Mouse (Mus musculus): ENCODE measurements at regions not wholly inside any gene's neighbourhood (a gene's known extent, or its start where the extent isn't known, plus 50 kb on each side); places are given as distances from the start of the nearest gene placed in this dataset.

DNA sequence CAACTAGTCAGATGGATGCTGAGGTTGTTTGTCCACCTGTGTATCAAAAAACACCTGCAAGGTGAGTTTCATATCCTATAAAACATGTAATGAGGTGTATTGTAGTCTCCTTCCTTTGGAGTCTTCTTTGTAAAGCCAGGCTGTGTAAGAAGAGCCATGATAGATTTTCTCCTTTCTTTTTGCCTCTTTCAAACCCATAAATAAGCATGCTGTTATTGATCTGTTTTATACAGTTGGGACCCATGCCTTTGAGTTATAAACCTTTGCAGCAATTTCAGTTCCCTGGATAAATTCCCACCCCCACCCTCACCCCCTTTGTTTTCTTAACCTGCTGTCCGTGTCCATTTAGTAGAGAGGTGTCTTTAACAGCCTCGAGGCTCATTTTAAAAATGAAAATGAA lies 131.0 kb upstream of the Rgs17 start:
- DNase-seq (ENCODE audit: low read depth, low spot score): no peak

DNA sequence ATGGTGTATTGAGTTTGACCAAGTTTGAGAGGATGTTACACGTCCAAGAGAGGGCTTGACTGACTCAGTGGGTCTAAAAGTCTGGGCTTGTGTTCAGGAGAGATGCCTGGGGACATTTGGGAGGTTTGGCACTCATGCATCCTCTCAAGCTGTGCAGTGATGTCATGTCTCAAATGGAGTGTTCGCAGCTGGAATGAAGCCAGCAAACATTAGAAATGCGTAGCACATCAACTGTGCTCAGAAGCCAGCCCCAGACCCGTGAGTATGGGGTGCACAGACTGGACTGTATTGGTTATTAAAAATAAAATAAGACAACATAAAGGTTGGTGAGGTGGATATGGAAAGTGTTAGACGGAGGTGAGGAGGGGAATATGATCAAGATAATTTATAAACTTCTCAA lies 121.2 kb upstream of the Rgs17 start:
- DNase-seq (ENCODE audit: low read depth, low spot score): no peak

DNA sequence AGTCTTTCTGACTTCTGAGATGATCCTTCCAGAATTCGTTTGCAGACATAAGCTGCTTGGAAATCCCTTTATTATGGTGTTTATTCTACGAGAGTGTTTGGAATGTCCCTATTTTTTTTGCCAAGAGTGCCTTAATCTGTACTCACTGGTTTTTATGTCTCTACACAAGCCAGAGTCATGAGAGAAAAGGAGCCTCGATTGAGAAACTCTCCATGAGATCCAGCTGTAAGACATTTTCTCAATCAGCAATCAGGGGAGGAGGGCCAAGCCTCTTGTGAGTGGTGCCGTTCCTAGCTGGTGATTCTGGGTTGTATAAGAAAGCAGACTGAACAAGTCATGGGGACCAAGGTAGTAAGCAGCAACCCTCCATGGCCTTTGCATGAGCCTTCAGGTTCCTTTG lies 117.6 kb upstream of the Rgs17 start:
- DNase-seq (ENCODE audit: low read depth, low spot score): no peak

DNA sequence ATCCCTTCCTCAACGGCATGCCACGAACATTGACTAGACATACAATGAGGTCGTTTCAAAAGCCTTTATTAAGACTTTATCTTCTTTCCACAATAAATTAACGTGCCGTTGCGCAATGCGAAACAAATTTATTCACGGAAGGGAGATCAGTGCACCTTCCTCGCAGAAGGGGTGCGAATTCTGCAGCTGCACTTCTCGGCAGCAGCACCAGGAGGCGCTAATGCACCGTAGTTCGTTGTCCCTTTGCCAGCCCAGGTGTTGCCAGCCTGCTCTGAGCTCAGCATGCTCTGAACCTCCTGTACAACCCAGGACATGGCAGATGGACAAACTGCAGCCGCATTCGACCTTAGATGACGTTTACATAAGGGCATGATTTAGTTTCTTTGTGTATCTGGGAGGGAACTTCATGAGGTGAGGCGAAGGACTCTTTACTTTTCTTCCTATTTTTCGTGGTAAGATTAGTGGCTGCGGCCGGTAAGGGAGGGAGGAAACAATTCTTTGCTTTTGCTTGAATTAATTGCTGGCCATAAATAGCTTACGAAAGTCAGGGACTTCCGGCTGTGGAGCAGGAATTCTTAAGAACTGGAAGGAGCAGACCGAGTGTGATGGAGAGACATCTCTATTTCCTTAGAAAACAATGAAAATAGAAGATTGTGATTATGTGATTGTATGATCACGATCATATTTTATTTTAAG lies 113.7 kb upstream of the Rgs17 start:
- DNase-seq (ENCODE audit: low read depth, low spot score): peak; percentile 28

DNA sequence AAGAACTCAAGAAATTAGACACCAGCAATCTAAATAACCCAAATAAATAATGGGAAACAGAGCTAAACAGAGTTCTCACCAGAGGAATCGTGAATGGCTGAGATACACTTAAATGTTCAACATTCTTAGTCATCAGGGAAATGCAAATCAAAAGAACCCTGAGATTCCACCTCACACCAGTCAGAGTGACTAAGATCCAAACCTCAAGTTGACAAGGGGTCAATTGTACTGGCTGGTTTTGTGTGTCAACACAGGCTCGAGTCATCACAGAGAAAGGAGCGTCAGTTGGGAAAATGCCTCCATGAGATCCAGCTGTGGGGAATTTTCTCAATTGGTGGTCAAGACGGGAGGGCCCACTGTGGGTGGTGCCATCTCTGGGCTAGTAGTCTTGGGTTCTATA lies 110.3 kb upstream of the Rgs17 start:
- DNase-seq (ENCODE audit: low read depth, low spot score): no peak

DNA sequence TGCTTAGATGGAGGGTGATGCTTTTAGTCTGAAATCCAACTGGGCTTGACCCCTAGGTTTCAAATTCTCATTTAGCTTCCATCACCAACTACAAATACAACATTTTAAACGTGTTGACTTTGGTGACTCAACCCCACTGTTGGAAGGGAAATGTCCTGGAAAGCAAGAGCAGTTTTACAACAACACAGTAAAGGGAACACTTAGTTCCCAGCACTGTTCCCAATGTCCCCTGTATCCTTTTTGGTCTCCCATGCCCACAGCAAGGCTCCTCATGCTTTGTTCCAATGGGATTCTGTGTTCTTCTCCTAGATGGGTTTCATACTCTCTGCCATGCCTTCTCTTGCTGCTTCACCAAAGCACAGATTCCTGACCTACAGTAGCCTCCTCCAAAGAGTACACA lies 105.4 kb upstream of the Rgs17 start:
- no peak for DNase-seq (ENCODE audit: low read depth, low spot score)

DNA sequence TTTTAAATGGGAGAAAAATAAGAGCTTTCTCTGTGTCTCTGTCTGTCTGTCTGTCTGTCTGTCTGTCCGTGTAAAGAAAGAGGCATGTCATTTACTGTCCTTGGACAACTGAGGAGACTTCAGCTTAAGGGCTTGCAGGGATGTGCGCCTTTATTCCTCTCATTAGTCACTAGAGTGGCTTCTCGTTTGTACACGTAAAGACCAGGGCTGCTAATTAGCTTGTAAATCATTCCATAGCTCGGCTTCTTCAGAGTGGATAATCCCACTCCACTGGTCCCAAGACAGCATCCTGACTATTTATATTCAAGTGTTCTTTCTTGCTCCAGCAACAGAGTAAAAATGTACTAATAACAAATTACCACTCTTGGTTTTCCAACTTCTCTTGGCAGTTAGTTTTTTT lies 104.1 kb upstream of the Rgs17 start:
- no peak for DNase-seq (ENCODE audit: low read depth, low spot score)

DNA sequence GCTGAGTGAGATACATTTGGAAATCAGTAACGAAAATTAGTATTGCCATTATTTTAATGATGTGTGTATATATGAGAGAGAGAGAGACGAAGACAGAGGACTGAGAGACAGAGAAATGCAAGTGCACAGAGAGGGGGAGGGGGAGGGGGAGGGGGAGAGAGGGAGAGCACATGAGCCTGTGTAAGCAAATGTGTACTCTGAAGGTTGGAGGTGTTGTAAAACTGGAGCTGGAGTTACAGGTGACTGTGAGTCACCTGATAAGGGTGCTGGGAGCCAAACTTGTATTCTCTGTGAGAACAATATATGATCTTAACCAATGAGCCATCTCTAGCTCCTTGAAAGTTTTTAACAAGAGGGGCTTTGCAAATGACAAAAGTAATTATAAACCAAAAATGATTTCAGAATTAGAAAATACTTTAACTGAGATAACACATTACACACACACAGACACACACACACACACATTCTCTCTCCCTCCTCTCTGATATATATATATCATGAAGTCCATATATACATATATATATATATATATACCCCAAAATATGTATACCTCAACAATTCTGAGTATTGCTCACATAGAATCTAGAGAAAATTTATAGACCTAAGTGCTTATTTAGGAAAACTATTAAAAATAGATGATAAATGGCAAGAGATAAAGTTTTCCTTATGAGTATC lies 100.5 kb upstream of the Rgs17 start:
- no peak for DNase-seq (ENCODE audit: low read depth, low spot score)

DNA sequence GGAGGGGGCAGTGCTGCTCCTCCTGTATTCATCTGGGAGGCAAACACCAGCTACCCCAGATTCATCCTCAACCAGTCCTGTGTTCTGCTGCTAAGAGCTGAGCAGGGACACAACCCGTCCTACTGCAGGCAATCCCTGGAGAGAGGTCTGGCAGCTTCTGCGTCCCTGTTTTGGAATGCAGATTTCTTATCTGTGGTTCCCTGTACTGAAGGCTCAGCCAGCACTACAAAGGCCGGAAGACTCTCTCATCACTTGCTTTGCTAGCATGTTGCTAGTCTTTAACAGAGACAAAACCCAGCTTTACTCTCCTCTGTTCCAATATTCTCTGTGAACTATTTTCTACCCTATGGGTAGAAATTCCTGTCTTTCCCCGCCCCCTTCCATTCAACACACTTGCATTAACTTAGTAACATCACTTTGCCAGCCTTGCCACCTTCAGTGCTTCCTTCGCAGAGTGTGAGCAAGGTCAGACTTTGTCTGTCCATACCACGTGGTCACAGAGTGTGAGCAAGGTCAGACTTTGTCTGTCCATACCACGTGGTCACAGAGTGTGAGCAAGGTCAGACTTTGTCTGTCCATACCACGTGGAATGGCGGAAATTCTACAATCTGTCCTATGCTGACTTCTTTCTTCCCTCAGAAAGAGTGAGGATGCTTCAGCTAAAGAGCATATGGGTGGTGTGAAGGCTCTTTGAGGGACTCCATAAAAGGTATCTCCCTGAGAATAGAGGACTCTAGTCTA lies 98.9 kb upstream of the Rgs17 start:
- DNase-seq (ENCODE audit: low read depth, low spot score): no peak

DNA sequence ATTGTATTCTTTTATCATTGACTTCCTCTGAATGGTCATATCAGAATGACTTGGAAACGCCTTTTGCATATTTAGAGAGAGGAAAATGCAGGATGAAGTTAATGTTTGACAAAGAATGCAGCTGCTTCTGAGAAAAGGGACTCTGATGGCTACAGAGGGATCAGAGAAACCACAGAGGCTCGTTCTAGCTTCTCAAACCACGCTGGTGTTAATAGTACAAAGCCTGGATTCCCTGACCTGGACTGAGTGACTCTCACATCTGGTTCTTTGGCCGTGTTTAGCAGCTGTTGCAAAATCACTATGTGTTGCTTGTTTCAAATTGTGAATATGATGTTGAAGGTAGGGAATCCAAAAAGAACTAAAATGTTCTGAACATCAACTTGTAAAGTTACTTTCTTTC lies 91.5 kb upstream of the Rgs17 start:
- DNase-seq (ENCODE audit: low read depth, low spot score): no peak

DNA sequence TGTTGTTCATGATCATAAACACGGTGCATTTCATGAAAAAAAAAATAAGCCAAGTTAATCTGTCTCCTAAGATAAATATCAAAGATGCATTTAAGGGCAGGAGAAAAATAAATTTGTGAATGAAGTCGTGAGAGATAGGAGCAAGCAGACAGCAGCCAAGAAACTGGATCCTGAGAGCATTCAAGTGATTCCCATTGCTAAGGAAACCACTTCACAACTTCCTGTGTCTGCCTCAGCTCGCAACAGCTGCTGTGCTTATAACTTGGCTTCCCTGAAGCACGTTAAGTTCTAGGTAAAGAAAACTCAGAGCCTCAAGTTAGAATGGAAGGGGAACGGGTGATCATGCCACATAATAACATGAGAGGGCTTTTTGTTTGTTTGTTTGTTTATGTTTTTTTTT lies 89.3 kb upstream of the Rgs17 start:
- DNase-seq (ENCODE audit: low read depth, low spot score): no peak

DNA sequence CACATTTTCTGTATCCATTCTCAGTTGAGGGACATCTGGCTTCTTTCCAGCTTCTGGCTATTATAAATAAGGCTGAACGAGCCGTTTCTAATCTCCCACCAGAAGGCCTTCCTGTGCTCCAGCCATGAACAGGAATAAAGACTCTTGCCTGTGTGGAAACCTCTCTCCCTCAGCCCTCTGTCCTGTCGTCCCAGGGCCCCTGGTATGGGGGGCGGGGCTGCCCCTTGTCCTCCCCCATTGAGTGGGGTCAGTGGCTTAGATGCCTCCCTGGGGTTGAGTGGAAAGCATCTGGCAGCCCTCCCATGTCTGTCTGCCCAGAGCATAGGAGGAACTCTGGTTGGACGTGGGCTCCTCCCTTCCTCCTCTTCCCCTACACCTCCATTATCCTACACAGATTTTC lies 88.8 kb upstream of the Rgs17 start:
- DNase-seq (ENCODE audit: low read depth, low spot score): no peak

DNA sequence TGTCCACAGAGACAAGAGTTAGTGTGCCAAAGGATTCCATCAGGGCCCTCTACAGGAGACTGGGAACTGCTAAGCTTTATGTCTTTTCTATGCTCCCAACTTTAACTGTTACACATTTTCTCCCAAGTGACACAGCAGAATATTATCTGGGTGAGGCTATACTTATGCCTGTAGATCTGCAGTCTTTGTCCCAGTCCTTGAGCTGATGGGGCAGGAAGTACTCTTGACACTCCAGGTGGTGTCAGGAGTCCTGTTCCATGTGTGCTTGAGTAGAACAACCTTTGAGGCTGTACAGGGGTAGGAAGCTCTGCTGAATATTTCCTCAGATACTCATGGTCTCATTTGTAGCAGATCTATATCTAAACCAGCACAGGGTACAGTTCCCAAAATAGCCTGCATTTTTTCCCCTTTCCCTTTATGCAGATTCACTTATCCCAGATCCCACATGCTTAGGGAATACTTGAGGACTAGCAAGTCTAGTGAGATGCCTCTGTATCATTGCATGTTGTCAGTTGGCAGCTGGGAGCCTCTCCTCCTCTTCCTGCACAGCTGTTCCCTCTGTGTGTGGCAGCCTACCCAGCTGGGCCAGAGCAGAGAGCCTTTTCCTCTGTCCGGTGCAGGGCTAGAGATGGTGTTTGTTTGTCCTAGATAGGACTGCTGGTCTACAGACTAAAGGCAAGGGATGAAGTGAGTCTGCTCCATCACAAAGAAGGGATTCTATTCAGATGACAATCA lies 85.2 kb upstream of the Rgs17 start:
- no peak for DNase-seq (ENCODE audit: low read depth, low spot score)

DNA sequence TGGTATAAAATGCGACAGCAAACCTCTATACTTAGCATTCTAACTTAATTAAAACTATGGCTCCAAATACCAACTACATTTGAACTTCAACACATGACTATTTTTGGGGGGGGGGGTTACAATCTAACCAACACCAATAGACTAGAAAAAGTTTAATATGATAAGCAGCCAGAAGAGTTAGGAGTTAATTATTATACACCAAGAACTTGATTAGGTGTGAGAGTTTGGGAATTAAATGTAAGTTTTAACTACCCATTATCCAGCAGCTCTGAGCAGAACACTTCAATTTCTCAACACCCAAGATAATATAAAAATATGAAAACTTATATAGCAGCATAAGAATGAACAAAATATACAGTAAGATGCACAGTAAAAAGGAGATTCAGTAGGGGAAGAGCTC lies 59.2 kb upstream of the Rgs17 start:
- DNase-seq (ENCODE audit: low read depth, low spot score): no peak

DNA sequence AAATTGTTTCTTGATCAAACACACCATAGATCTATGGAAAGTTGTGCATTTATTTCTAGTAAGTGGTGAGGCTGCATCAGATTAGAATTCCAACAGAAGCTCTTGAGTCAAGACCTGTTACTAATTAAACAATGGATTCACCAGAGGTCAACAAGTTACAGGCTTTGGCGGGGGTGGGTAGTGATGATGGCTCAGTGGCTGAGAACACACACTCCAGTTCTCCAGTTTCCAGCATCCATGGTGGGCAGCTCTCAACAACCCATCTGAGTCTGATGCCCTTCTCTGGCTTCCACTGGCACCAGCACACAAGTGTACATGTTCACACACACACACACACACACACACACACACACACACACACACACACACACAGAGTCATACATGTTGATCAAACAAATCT lies 56.3 kb upstream of the Rgs17 start:
- no peak for DNase-seq (ENCODE audit: low read depth, low spot score)
